Mouse (Mus musculus) brain, adult 2 months (tissue): ENCODE data around the gene Gm20479.
A peak's percentile ranks its signal among the peaks of the same experiment; 100 is the strongest.

ENCODE experiments used
- DNase-seq: peaks from one replicate; pipeline ENCODE4 v3.0.0; 2011; ENCODE audit warnings: low read depth, low spot score

Gene Gm20479

DNA sequence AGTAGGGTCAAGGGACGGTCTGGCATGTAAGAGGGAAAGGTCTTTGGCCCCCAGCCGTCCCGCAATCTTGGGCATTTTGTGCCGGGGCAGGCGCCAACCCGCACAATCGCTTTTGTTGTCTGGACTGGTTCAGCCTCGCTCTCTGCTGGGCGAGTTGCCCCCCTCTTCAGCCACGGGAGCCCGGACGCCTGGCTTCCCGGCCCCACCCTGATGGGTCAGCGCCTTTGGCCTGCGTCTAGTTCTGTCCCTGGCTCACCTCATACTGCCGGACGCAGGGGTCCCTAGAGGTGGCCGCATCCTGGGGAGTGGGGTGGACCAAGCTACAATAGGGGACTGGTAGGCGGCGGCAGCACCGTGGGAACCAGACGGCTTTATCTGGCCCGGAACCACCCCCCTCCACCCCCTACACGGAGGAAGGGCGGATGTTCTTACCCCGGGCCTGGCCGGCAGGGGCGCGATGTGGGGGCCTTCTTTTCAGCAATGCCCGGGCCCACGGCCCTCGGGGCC lies 22.8 kb downstream of the Gm20479 start:
- DNase-seq, result no peak

DNA sequence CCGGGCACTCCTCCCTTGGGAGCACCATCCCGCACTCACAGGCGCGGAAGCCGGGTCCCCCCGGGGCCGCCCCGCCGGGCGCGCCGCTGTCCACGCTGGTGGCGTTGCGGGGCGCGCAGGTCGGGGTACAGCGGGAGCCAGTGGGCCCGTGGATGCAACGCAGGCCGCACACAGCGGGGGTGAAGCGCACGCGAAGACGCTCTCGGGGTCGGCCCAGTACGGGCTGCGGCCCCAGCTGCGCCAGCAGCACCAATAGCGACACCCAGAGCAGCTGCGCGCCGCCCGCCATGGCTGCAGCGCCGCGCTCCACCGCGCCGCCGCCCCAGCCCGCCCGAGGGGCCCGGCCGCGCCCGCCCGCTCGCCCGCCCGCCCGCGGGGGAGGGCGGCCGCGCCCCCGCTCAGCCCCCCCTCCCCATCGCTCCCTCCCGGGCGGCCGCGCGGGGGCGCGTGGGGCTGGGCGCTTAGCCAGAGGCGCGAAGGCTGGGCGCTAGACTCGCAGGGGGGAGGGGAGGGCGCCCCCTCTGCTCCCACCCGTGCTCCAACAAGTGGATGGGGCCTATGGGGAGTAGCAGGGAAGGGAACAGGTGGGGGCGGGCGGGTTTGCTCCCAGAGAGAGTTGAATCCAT lies 23.8 kb downstream of the Gm20479 start:
- no peak for DNase-seq

DNA sequence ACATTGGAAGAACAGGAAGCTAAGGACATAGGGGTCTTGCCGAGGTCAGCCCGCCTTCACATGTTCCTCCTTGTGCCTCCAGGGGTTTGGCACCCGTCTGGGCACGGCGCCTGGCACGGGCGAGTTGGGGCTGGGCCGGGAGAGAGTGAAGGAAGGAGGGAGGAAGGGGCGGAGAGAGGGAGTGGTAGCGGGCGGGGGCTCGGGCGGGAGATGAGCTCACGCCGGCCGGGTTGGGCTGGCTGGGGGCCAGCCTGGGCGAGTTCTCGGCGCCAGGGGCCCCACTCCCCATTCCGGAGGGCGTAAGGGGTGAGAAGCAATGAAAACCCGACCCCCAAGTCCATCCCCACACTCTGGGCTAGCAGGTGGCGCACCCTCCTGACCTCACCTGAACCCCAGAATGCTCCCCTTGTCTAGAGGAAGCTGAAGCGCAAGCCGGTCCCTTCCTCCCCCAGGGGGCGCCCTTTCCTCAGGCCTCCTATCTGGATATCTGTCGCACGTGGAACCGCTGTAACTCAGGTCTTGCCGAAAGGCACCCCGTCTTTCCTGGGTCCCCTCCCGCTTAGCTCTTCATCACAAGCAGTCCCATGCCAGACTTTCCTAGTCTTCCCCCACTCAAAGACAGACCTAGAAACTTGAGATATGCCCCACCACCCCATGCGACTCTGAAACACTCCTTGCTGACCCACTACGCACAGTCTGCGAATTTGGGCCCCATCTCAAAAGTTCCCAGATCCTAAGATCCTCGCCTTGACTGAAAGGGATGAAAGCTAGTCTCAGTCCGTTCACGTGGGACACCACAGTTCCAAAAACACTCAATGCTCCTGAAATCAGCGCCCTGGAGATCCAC lies 24.6 kb downstream of the Gm20479 start:
- DNase-seq, result peak; percentile 87

DNA sequence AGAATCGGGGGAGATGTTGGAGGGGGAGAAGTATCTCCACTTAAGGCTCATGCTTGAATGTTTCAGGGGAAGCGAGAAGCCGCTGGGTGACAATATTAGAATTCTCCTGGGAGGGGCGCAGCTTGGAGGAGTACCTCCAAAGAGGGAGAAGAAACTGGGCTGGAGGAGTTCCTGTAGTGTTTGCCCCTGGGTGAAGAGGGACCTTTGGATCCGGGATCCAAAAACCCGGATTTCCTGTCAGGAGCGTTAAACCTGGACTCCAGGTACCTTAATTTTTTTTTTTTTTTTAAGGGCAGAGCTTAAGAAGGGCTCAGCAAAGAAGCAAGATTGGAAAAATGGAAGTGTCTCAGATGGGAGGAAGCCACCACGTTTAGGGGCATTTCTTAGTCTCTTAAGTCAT lies 25.4 kb downstream of the Gm20479 start:
- no peak for DNase-seq

DNA sequence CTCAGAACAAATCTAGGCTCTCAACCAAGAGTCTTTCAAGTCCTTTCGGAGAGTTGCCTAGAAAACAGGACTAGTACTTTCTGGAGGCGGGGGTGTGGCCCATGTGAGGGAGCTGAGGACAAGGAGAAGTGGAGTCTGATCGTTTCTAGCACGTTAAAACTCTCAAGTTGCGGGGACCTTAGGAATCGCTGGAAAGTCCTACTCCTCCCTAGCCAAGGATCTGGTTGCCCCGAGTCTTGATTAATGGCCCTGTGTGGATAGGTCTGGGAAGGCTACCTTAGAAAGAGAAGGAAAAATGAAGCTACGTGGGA lies 25.7 kb downstream of the Gm20479 start:
- peak; percentile 47 for DNase-seq

DNA sequence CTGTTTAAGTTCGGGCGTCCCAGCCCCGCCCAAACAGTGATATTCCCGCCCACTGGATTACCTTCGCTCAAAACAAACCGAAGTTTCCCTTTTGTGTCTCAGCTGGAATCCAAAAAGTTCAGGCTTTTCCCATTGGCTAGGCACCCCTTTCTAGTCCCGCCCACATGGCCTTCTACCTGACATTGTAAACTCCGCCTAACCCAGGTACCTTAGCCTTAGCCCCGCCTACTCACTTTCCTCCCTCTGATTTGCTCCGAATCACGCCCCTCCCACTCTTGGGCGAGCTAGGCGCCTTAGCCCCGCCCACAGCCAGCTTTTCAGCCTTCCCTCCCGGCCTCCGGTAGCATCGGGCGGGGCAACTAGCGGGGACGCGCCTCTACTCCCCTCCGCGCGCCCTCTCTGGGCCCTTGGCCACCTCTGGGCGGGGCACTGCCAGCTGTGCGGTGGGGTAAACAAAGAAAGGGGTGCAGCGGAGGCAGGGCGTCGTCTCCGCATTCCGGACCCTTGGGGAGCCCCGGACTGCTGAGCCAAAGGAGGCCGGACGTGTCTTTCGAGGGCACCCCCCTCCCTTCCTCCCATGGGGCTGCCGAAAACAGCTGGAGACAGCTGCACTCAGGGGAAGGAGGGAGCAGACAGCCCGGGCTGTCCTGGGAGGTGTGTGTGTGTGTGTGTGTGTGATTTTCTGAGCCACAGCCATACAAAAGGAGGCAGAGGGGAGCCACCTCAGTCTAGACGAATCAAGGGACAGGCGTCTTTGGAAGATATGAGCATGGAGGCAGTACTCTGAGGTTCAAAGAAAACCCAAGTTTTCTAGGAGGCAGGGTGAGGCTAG lies 26.3 kb downstream of the Gm20479 start:
- DNase-seq, result peak; percentile 81

DNA sequence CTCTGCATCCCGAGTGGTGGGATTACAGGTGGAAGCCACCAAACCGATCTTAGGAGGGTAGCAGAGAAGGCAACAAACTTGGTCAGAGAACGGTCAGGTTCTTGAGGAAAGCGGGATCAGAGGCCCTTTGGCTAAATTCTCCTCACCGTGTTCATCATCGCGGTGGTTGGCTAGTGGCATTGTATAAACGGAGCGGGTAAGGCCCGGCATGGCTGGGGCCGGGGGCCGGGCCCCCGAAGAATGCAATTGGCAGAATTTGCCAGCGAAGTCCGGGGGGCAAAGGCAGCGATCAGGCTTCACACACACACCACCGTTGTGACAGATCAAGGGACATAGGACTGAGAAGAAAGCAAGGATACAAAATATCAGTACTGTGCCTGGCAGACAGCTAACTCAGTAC lies 27.2 kb downstream of the Gm20479 start:
- no peak for DNase-seq

DNA sequence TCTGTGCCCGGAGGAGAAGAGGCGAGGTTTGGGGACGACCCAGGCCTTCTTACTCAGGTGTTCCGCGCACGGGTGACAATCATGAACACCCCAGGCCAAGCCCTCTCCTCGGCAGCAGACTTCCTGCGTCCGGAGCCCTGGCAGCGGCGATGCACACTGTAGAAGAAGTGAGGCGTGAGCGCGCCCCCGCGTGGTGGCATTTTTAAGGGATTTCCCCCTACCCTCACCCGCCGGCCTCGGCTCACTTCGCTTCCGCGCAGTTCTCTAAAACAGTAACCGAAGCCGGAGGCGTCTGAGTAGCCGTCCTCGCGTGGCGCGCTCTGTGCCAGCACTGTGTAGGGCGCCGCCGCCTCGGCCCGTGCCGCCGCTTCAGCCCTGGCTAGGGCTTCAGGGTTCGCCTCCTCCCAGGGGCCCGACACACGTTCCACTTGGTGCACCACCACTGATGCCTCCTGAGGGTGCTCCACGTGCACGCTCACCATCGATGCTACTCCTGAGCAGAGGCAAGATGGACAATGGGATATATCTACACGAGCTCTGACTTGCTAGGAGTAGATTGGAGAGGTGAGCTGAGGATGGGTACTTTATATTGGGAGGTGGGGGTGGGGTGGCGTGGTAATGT lies 27.8 kb downstream of the Gm20479 start:
- DNase-seq, result peak; percentile 78

DNA sequence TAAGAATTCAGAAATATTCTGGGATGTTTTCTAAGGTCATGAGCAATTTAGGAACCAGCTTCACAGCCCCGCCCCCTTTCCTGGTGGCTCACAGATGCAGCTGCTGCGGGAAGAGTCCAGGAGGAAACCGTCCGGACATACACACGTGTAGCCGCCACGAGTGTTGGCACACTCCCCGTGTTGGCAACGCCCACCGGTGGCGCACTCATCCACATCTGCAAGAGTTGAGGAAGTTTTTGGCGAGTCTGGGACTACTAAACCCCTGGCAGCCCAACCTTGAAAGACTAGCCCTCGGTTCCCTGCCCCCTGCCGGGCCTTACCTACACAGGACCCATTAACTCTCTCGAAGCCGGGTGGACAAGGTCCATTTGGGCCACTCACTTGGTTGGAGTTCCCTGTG lies 28.6 kb downstream of the Gm20479 start:
- DNase-seq, result no peak

DNA sequence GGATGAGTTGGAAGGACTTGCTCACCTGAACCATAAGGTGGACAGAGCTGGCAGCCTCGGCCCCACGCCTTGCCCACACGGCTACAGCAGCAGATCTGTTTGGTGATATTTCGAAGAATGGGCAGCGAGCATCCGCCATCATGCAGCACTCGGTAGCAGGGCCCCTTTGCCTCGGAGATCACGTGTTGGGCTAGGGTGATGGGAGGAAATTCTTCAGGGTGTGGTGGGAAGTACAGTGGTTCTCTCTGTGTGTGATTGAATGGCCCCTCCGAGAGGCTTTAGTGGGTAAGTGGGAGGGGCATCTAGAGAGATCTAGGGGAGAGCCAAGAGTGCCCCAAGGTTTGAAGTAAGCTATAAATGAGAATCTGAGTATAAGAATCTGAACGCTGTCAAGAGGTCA lies 29.1 kb downstream of the Gm20479 start:
- DNase-seq, result no peak

DNA sequence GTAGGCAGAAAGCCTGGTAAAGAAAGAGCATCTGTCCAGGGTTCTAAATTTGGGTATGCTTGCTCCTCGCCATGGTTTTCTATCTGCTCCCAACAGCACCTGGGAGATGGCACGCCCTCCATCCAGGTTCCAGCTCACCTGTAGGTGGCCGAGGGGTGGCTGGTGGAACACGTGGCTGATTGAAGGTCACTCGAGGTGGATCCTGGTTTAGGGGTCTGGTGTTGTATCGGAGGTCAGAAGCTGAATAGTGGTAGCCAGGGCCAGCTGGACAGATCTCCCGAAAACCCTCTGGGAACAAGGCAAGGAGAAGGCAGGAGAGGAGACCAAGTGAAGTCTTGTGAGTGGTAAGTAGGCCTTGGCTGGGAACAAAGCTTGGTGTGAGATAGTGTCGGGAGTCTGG lies 29.7 kb downstream of the Gm20479 start:
- no peak for DNase-seq

DNA sequence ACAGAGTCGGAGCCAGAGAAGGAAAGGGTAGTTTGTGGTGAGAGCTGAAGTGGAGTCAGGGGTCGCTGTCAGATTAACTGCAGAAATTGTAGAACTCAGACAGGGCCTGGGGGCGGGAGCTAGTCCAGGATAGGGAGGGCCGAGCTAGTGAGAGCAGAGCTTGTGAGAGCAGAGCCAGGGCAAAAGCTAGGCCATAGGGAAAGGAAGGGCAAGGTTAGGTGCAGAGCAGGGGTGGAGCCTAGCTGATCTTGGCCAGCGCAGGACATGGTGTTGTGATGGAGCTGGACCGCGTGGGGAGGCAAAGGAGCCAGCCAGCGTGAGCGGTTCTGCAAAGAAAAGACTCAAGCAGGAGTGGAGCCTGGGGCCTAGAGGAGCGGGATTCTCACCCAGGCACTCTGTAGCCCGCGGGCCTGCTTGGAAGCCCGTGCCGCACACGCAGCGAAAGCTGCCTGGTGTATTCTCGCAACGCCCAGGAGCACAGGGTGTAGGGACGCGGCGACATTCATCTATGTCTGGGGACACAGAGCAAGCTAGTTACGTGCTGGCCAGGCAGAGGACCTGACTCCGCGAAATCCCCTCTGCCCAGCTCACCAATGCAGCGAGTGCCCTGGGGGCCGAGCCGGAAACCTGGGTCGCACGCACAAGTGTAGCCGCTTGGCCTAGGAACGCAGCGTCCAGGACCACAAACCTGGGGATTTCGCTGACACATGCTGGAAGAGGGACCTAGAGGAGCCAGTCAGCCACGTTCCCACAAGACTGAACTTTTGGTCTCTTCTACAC lies 30.9 kb downstream of the Gm20479 start:
- no peak for DNase-seq

DNA sequence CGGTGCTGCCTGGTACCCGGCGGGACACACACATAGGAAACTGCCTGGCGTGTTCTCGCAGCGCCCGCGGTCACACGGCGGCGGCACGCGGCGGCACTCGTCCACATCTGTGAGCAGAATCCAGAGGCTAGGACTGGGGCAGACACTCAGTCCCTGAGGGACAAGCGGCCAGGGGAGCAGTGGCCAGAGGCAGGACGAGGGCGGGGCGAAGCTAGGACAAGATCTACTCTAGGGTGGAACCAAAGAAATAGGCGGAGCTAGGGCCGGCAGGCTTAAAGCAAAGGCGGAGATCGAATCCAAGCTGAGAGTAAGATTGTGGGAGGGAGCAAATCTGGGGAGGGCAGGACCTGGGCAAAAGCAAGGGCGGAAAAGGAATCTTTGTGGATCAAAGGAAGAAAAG lies 31.5 kb downstream of the Gm20479 start:
- DNase-seq, result no peak

DNA sequence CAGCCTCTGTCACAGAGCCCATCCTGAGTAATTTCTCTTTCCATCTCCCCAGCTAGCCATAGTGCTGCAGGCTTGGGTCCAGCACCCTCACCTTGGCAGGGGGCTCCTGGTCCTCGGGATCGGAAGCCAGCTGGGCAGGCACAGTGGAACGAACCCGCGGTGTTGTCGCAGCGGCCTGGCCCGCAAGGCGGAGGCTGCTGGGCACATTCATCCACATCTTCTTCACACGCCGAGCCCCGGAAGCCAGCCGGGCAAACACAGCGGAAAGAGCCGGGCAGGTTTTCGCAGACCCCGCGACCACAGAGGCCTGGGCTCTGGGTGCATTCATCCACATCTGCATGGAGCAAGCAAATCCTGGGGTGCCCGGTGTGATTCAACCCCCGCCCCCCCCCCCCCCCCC lies 32.3 kb downstream of the Gm20479 start:
- DNase-seq, result no peak

DNA sequence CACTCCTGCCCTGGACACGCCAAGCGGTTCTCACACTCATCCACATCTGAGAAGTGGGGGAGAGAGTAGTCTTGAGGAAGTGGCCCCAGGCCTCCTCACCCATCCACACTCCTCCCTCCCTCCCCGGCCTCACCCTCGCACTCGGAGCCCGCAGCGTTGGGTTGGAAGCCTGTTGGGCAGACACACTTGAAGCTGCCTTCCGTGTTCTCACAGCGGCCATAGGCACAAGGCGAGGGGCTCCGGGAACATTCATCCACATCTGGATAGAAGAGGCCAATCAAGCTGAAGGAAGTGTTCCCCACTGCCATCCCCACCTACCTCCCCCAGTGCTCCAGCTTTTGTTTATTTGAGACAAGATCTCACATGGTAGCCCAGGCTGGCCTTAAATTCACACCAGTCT lies 33.1 kb downstream of the Gm20479 start:
- DNase-seq, result no peak

DNA sequence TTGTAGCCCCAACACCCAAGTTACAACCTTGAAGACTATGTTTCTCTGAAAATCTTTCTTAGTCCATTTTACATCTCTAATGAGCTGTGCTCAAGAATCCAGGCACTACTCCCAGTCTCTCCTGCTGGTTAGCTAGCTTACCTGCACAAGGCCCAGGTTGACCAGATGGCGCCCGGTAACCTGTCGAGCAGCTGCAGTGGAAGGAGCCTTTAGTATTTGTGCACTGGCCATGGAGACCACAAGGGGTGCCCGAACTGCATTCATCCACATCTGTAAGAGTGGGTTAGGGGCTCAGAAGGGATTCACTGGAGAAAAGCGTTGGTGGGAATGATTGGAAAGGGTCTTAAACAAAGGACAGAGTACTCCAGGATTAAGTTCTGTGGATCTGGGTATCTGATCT lies 34.2 kb downstream of the Gm20479 start:
- no peak for DNase-seq

DNA sequence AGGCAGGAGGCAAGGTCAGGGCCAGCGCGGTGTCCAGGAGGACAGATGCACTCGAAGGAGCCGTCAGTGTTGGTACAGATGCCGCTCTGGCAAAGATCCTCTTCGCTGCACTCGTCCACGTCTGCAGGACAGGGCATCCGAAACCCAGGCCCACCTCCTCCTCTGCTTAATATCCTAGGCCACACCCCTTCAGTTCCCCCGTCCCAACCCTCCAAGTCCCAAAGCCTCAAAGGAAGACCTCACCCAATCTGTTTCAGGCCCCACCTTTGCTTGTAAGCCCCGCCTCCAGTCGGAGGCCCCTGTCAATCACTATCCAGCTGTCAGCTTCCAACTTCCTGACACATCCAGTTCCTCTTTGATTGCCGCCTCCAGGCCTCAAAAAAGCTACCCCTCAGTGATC lies 34.9 kb downstream of the Gm20479 start:
- no peak for DNase-seq

DNA sequence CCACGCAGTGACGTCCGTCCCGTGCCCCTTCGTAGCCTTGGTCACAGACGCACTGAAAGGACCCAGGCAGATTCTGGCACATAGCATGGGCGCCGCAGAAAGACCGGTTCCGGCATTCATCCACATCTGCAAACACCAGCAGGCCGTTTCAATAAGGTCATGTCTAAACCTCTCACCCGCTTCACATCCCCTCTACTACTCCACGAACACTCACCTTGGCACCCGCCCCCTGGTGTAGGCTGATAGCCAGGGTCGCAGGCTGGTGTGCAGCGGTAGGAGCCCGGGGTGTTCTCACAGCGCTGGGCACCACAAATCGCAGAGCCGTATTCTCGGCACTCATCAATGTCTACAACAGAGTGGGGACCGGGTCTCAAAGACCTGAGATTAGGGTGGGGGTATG lies 37.8 kb downstream of the Gm20479 start:
- DNase-seq, result no peak

DNA sequence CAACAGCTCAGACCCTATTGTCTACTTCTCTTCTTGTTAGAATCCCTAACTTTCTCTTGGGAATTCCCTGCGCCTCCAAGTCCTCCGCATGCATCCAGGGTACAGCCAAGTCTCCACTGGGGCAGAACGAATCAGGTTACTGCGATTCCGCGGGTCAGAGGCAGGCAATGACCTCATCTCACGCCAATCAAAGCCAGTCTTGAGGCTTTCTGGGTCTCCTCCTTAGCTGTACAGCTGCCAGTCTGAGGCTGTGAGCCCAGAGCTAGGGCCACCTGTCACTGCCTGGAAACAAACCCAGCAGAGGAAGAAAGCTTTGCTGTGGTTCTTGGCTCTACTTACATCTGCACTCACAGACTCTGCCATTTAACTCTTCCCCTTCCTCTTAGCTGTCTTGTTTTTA lies 41.3 kb downstream of the Gm20479 start:
- peak; percentile 57 for DNase-seq

DNA sequence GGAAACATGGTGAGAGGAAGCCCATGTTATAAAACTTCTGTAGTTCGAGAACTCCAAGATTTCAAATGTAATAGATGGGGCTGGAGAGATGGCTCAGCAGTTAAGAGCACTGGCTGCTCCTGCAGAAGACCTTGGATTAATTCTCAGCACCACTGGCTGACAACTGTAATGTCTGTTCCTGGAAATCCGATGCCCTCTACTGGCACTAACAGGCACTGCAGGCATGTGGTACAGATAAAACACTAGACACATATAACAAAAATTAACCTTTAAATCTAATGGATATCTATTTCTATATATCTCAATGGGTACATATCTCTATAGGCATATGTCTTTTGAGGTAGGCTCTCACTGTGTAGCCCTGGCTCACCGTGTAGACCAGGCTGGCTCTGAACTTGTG lies 42.8 kb downstream of the Gm20479 start:
- no peak for DNase-seq

DNA sequence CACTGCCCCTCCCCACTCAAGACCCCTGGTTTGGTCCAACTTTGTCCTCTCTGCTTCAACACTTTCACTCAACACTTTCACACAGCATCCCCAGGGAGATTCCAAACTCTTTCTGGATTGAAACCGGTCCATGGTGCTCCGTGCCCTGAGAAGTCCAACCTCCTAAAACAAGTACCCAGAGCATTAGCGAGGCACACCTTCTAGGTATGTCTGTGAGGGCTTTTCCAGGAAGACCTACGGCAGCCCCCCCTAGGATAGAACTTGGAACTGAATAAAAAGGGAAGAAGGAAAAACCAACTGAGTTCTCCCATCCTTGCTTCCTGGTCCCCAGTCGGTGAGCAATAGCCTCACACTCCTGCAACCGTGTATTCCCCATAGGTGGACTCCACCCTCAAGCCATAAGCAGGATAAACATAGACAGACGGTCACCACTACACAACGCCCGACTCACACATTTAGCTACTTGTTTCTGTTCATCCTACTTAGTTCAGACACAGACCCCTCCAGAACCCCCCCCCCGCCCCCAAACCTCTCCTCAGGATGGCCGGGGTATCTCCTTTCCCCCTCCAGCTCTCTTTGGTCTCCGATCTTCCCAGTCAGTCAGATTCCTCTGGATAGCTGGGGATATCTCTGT lies 45.5 kb downstream of the Gm20479 start:
- DNase-seq, result no peak
